Mouse (Mus musculus): ENCODE data around the gene Casp8. TPM values are rescaled to one million over a fixed set of nuclear protein-coding genes. Genes with fewer than 3 reads are reported as not detected.
"Not testable (repeated sequence)": the region's sequence is repeated elsewhere in the genome, so short reads cannot be mapped to it uniquely, and the experiment has no call there.

Casp8 gene
- 5.1 and 8.9 TPM in 2 replicates for polyA plus RNA-seq (2012; rRNA removed)

GRCm38 (mm10) chr1:58795291-58796058 is at the start of gene Casp8:
Casp8 (plus strand) TSS chr1:58795374.
- Histone ChIP-seq H3K4me1 (ENCODE audit: control insufficient read depth, insufficient read depth, low read length) (no peaks in the 10 kb centered on the region; the same call in 1 of the 2 replicates), H3K4me3 (replicated peaks; ENCODE audit: extremely low read depth, low read depth, low read length) (peak within 1 kb of the TSS; percentile 76)
- under 1% methylated on average over 42 of the region's 42 CpGs for WGBS
- TF ChIP-seq CTCF (IDR thresholded peaks at IDR 0.05; ENCODE audit: insufficient read depth, low read length) (no peak), POLR2A (IDR thresholded peaks at IDR 0.05; ENCODE audit: borderline replicate concordance, extremely low read depth, low read depth, low read length) (0 out of 2 replicates have a peak, but pooled peaks have one; percentile 21)
- peak; percentile 65 for DNase-seq

- H3K4me1 ChIP-seq (ENCODE audit: control insufficient read depth, insufficient read depth, low read length), result peaks cover 3% of the 10 kb centered on the region; the same call in 1 of the 2 replicates
- H3K4me3 ChIP-seq (replicated peaks; ENCODE audit: extremely low read depth, low read depth, low read length), result no peak overlapping the region
- no peak for DNase-seq
- WGBS, result 73% methylated on average over 9 of the region's 9 CpGs
- TF ChIP-seq POLR2A (IDR thresholded peaks at IDR 0.05; ENCODE audit: borderline replicate concordance, extremely low read depth, low read depth, low read length) (no peak), CTCF (IDR thresholded peaks at IDR 0.05; ENCODE audit: insufficient read depth, low read length) (peak; percentile 47)
Measured at GRCm38 (mm10) chr1:58746880-58747279, 48.3 kb upstream of the Casp8 start.

GRCm38 (mm10) chr1:58759451-58759850 is 35.7 kb upstream of the Casp8 start:
- Histone ChIP-seq H3K4me3 (replicated peaks; ENCODE audit: extremely low read depth, low read depth, low read length) (no peak overlapping the region), H3K4me1 (ENCODE audit: control insufficient read depth, insufficient read depth, low read length) (peaks cover 2% of the 10 kb centered on the region; the same call in 1 of the 2 replicates)
- TF ChIP-seq CTCF (IDR thresholded peaks at IDR 0.05; ENCODE audit: insufficient read depth, low read length) (no peak), POLR2A (IDR thresholded peaks at IDR 0.05; ENCODE audit: borderline replicate concordance, extremely low read depth, low read depth, low read length) (no peak)
- DNase-seq, result no peak
- WGBS, result 86% methylated on average over 3 of the region's 3 CpGs

- H3K4me3 ChIP-seq (replicated peaks; ENCODE audit: extremely low read depth, low read depth, low read length), result no peak overlapping the region
- peak; percentile 1 for DNase-seq
- WGBS, result 53% methylated on average over 1 of the region's 1 CpGs
- TF ChIP-seq CTCF (IDR thresholded peaks at IDR 0.05; ENCODE audit: insufficient read depth, low read length) (no peak), POLR2A (IDR thresholded peaks at IDR 0.05; ENCODE audit: borderline replicate concordance, extremely low read depth, low read depth, low read length) (no peak)
- peaks cover 2% of the 10 kb centered on the region; the same call in 1 of the 2 replicates for H3K4me1 ChIP-seq (ENCODE audit: control insufficient read depth, insufficient read depth, low read length)
Measured at GRCm38 (mm10) chr1:58760581-58760980, 34.6 kb upstream of the Casp8 start.

- peak; percentile 30 for DNase-seq
- not testable (repeated sequence) for H3K4me3 ChIP-seq (replicated peaks; ENCODE audit: extremely low read depth, low read depth, low read length); H3K4me1 ChIP-seq (ENCODE audit: control insufficient read depth, insufficient read depth, low read length)
- TF ChIP-seq CTCF (IDR thresholded peaks at IDR 0.05; ENCODE audit: insufficient read depth, low read length), result peak; percentile 33; the same call in 1 of the 2 replicates
- 61% methylated on average over 5 of the region's 5 CpGs for WGBS
Measured at GRCm38 (mm10) chr1:58761391-58762275, 33.5 kb upstream of the Casp8 start.

- no peak for TF ChIP-seq CTCF (IDR thresholded peaks at IDR 0.05; ENCODE audit: insufficient read depth, low read length)
- no peak for TF ChIP-seq POLR2A (IDR thresholded peaks at IDR 0.05; ENCODE audit: borderline replicate concordance, extremely low read depth, low read depth, low read length)
- Histone ChIP-seq H3K4me1 (ENCODE audit: control insufficient read depth, insufficient read depth, low read length) (peaks cover 2% of the 10 kb centered on the region; the same call in 1 of the 2 replicates), H3K4me3 (replicated peaks; ENCODE audit: extremely low read depth, low read depth, low read length) (no peak overlapping the region)
- WGBS, result 83% methylated on average over 5 of the region's 5 CpGs
- DNase-seq, result no peak
Measured at GRCm38 (mm10) chr1:58762576-58762975, 32.6 kb upstream of the Casp8 start.

GRCm38 (mm10) chr1:58766446-58766845 is 28.7 kb upstream of the Casp8 start:
- H3K4me3 ChIP-seq (replicated peaks; ENCODE audit: extremely low read depth, low read depth, low read length); H3K4me1 ChIP-seq (ENCODE audit: control insufficient read depth, insufficient read depth, low read length); DNase-seq: not testable (repeated sequence)
- 72% methylated on average over 4 of the region's 4 CpGs for WGBS

GRCm38 (mm10) chr1:58769136-58769535 is 26.0 kb upstream of the Casp8 start:
- TF ChIP-seq POLR2A (IDR thresholded peaks at IDR 0.05; ENCODE audit: borderline replicate concordance, extremely low read depth, low read depth, low read length) (no peak), CTCF (IDR thresholded peaks at IDR 0.05; ENCODE audit: insufficient read depth, low read length) (no peak)

GRCm38 (mm10) chr1:58769701-58770100 is 25.5 kb upstream of the Casp8 start:
- DNase-seq, result no peak
- WGBS, result 58% methylated on average over 9 of the region's 9 CpGs
- Histone ChIP-seq H3K4me3 (replicated peaks; ENCODE audit: extremely low read depth, low read depth, low read length) (no peak overlapping the region), H3K4me1 (ENCODE audit: control insufficient read depth, insufficient read depth, low read length) (peaks cover 2% of the 10 kb centered on the region)
- no peak for TF ChIP-seq CTCF (IDR thresholded peaks at IDR 0.05; ENCODE audit: insufficient read depth, low read length)
- TF ChIP-seq POLR2A (IDR thresholded peaks at IDR 0.05; ENCODE audit: borderline replicate concordance, extremely low read depth, low read depth, low read length), result no peak

More at GRCm38 (mm10) chr1:58769136-58769535, 26.0 kb upstream of the Casp8 start:
- no peak for DNase-seq
- H3K4me1 ChIP-seq (ENCODE audit: control insufficient read depth, insufficient read depth, low read length), result peaks cover 2% of the 10 kb centered on the region
- no peak overlapping the region for H3K4me3 ChIP-seq (replicated peaks; ENCODE audit: extremely low read depth, low read depth, low read length)

Measured in lung, adult 2 months (tissue).